Mouse (Mus musculus) brain, embryonic 14.5 days (tissue): Measurements from ENCODE around the gene Nsg1.

Experiments
- CTCF ChIP-seq: fragments of 200-500 bp; IDR thresholded peaks from 2 replicates; pipeline ENCODE4 v1.5.1; 2012; ENCODE audit warnings: inconsistent platforms, mild to moderate bottlenecking, moderate library complexity, borderline replicate concordance; ENCODE audit not compliant: insufficient read depth, insufficient read length; ENCODE audit errors: extremely low read depth
- POLR2A ChIP-seq: fragments of 200-500 bp; IDR thresholded peaks from 2 replicates; pipeline ENCODE4 v1.6.1; 2012; ENCODE audit warnings: mild to moderate bottlenecking, inconsistent platforms, borderline replicate concordance; ENCODE audit not compliant: poor library complexity, insufficient read depth, insufficient read length, severe bottlenecking; ENCODE audit errors: extremely low read depth

DNA sequence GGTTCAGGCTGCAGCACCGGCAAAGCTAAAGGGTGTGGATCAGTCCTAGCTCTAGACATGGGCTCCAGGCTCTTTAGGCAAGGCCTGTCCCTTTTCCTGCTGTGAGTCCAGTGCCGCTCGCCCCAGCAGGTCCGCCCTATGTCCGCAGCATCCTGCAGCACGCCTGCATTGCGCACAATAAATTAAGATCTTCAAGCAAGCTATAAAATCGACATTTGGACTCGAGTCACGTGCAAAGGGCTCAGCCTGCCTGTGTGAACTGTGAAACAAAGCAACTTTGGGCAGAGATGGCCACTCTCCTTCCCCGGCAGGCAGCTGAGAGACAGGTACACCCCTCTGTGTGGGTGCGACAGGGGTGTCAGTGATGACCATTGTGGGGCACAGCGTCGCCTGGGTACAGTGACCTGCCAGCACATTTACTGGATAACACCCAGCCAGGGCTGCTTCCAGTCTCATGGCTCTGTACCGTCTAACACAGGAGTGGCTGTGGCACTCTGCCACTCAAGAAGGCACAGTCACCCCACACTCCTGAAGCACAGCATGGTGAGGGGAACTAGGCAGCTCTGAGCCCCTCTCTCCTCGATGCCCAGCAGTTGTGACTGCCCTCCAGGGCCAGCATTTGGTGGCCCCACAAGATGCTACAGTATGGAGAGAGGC is 14.7 kb upstream of the Nsg1 start:
- TF ChIP-seq POLR2A (no peak), CTCF (no peak)
